Mouse (Mus musculus) cerebellum, adult 9-10 months (tissue): ENCODE results near the gene Fam83b.

ENCODE experiments used
- DNase-seq: peaks from one replicate; pipeline ENCODE4 v3.0.0; 2022

The Fam83b gene

DNA sequence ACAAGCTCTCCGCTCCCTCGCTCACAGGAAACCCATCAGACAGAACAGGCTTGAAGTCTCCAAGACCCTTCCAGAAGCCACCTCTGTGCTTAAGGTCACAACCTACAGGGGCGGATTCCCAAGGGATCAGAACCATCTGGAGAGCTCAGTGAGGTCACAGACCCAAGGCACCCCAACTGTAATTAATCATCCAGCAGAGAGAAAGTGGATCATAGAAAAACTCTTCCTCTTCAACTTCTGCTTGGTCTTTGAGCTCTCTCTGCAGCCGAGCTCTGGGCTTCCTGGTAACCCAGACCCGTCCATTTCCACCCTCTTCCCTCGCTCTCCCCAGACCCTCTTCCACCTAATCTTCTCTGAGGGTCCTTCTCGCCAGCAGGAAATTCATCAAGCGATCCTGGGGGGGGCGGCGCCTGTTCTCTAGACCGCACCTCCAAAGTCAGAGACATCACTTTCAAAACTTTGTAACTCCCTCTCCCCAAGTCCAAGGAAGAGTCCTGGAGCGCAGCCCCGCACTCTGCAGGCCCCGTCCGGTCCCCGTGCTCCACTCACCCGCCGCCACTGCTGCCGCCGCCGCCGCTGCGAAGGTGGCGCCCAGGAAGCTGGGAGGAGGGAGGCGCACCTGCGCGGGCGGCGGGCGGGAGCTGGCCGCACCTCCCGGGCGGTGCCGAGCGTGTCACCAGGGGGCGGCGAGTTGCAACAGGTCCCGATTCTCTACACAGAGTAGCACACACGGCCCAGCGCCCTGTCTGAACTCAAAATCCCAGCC, at the start of gene Fam83b:
Fam83b (minus strand) TSS at position 602 of the 766 bp plus-strand sequence.
- DNase-seq: no peak

DNA sequence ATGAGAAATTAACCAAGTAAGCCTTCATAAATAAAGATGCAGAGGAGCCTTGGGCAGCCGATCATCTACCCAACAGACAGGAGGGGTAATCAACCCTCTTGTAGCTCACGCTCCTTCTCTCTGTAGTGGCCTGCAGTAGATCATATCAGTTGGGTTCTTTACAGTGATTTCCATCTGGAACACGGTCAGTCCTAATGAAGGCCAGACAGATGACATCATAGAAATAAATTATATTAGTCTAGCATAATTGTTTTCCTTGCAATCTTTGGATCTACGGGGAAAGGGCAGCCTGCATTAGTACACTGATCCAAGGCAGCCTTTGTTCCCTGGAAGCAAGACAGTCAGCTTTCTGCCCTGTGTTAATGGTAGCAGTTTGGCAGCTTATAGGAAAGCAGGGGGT, 47.2 kb upstream of the Fam83b start:
- no peak for DNase-seq

DNA sequence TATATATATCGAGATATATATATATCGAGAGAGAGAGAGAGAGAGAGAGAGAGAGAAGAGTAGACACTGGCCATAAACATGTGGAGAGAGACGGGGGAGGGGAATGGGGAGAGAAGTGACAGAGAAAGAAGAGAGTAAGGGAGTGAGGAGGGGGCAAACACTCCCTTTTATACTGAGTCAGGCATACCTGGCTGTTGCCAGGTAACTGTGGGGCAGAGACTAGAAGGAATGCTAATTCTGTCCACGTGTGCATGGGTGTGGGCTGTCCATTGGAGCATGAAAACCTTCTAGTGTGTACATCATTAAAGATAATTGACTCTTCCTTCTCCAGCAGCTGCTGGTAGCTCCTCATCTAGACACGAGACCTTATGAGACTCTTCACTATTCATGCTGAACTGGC, 36.8 kb upstream of the Fam83b start:
- no peak for DNase-seq

DNA sequence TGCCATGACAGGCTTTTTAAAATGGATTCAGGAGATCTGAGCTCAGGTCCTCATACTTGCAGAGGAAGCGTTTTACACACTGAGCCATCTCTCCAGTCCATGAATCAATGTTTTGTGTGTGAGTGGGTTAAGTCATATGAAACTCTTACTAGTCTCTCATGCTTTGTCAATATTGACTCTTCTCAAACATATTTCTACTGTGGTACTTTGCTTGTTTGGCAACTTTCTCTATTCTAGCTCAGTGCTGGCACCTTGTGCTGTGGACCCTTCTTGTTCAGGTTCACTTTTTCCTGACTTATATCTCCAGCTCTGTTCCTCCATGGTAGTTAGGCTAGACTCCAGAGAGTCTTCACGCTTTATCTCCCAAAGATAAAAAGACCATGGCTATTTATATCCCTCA, 36.0 kb upstream of the Fam83b start:
- no peak for DNase-seq

GRCm38 (mm10) chr9:76597395-76597794, 30.5 kb upstream of the Fam83b start:
- DNase-seq: no peak

DNA sequence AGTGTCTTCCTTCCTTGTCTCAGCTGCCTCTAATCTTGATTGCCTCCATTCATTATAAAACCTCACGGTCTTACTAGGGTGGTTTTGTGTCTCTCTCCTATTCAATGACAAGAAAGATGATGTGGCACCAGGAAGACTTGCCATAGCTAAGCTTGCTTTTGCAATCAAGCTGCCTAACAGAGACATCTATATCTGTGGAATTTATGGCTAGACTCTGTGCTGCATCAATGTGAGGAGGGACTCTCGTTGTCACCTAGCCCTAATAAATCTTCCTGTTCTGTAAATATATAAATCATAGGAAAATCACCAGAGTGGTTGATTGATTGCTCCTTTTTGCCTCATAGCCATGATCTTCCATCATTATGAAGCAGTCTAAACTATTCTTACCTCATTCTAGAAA, 26.9 kb upstream of the Fam83b start:
- no peak for DNase-seq

DNA sequence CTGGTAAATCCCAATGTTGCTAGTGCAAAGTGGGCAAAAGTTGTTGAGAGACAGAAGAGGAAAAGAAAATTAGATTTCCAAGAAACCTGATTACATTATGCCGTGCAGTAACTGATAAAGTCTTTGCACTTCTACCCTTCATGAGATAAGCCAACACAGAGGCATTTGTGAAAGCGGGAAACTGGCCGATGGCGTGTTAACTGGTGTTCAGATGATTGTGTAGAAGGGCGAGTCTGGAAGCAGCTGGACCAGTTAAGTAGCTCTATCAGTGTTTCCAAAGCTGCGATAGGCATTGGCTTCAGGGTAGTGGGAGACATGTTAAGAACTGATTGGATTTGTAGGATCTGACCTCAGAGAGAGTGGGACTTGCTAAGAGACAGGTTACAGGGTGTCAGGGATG, 17.0 kb upstream of the Fam83b start:
- DNase-seq: no peak

GRCm38 (mm10) chr9:76581966-76582365, 15.1 kb upstream of the Fam83b start:
- DNase-seq: no peak

DNA sequence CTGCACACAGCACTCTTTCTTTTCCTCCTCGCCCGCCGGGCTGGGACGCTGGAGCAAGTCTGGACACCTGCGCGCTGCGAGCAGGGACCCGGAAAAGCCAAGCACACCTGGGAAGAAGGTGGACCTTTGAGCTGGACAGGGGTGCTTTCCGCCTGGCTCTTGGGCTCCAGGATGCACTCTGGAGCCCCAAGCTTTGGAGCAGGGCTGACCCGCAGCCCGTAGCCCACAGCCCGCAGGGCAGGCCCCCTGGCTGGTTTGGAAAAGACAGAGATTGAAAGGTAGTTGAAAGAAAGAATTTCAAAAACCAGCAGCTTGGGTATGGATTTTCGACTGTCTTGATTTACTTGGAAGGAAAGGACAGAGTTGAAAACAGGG, 352 bp upstream of the Fam83b start:
- no peak for DNase-seq

- DNase-seq: no peak
These were observed 1.3 kb downstream of the Fam83b start for GRCm38 (mm10) chr9:76565656-76566055.

DNA sequence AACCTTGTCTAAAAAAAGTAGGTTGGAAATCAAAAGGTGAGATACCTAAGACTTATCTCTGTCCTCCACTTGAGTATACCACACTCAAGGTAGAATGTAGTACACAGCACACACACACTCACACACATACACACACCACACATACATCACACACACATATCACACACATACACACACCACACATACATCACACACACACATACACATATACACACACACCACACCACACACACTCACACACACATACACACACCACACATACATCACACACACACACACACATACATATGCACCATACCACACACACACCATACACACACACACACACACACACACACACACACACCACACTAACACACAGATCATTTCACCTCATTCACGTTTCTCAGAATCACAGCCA, 2.8 kb downstream of the Fam83b start:
- DNase-seq: no peak

- DNase-seq: no peak
These were observed 4.1 kb downstream of the Fam83b start for GRCm38 (mm10) chr9:76562794-76563193.

- DNase-seq: no peak
These were observed 7.7 kb downstream of the Fam83b start for GRCm38 (mm10) chr9:76559240-76559639.

DNA sequence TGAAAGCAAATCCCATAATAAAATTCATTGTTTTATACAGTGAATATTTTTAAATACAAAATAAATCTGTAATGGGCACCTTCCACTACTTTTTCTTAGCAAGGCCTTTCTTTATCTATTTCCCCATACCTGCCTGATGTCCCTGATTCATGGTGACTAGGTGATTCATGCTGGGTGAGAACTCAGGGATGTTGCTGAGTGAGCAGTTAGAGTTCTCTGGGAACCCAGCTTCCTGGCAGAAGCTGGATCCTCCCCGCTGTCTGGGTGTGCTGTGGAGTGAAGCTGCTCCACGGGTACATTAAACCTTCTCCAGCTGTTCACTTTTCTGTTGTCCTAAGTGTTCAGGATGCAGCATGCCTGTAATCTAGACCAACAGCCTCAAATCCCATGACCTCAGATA, 13.2 kb downstream of the Fam83b start:
- DNase-seq: no peak

DNA sequence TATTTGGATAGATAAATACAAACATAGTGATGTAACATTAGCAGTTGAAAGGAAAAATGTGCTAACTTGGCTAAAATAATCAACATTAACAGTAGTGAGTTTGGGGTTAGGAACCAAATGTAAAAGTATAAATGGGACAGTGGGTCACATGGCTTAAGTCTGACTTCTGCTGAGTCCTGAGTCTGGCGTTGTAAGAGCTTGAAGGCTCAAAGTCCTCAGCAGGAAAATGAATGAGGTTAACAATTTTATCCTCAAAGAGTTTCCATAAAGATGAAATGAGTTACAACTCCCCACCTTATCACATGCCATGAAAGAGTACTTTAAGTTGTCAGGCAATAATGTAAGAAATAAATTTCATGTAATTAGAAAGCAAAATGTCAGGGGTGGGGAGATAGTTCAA, 13.8 kb downstream of the Fam83b start:
- DNase-seq: no peak

- peak; percentile 5 for DNase-seq
These were observed 20.2 kb downstream of the Fam83b start for GRCm38 (mm10) chr9:76546714-76547113.

- DNase-seq: no peak
These were observed 26.2 kb downstream of the Fam83b start for GRCm38 (mm10) chr9:76540684-76541083.

DNA sequence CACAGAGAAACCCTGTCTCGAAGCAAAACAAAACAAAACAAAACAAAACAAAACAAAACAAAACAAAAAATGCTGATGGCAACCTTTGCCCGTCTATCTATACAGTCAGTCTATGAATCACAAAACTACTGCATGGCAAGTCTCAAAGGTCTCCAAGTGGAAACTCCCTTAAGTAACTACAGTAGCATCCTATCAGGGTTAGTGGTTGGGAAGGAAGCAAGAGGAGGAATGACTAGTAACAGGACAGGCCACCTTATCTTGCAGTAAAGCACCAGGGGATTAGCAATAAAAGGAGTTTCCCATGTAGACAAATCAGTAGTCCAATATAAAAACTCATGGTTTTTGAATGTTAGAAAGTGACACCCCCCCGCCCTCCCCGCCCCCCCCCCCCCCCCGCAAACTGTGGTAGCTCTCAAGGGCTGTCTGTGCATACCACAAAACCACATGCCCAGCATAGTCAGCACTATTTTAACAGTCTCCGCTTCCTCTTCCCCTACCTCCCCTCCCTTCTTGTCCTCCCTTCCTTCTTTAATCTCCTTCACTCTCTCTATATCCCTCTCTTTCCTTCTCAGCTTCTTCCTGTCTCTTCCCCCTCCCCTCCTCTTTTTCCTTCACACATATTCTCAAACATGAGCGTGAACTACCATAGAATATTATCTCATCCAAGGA, 26.8 kb downstream of the Fam83b start:
- no peak for DNase-seq

- no peak for DNase-seq
These were observed 27.6 kb downstream of the Fam83b start for GRCm38 (mm10) chr9:76539271-76539670.

- DNase-seq: no peak
These were observed 30.9 kb downstream of the Fam83b start for GRCm38 (mm10) chr9:76536032-76536431.

DNA sequence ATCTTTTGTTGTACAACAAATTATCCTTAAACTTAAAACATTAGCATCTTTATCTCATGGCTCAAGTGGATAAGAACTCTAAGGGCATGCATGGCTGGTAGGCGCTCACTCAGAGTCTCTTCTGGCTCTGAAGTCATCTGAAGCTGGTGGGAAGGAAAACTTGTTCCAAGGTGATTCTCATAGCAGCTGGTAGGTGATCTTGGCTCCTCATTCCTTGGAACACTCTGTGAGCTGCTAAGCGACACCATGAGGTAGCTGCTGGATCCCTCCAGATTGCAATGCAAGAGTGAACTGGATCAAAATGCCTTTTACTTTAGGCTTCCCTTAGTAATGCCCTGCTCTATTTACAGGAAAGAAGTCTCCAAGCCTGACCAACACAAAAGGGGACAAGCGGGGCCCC, 34.5 kb downstream of the Fam83b start:
- no peak for DNase-seq

DNA sequence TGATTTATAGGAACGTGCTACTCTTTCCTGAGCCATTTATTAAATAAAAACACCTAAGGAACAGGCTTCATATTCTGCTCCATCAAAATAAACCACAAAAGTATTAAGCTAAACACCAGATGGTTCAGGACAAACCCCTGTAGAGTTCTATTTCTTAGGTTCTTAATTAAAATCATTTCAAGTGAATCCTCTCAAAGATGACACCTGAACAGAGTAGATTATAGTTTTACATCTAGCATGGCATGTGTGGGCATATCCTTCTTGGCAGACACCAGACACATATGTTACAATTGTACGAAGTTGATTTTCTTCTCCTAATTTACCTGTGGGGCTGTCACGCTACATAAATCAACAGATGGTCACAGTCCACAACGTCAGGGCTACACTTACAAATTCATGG, 35.5 kb downstream of the Fam83b start:
- no peak for DNase-seq

DNA sequence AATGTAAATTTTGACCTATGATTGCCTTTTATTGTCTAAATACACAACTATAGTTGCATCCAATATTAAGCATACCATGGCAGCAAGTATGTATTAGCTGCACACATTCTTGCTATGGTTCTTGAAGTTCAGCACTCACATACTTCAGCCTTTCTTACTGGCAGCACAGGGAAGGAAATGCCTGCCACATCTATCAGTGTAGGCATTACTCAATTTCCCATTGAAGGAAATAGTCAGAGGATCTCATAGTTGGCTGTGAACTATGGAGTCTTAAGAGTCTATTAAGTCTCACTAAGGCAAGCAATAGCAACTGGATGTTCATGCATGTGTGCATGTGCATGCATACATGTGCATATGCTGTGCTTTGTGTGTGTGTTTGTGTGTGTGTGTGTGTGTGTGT, 41.3 kb downstream of the Fam83b start:
- no peak for DNase-seq

DNA sequence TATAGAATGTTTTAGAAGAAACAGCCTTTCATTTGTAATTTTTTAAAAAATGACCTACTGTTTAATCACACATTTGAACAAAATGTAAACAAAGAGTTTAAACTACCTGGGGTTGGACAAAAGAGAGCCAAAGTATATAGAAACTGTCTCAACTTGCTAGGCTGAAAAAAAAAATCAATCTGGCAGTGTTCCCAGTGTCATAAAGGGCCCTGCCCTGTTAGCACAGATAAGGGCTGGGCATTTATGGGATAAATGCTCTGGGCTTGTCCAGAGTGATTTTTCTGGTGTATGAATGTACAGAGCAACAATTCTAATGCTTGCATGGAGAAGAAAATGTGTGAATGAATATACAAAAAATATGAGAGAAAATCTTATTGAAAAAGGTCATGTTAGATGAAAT, 43.8 kb downstream of the Fam83b start:
- DNase-seq: no peak

DNA sequence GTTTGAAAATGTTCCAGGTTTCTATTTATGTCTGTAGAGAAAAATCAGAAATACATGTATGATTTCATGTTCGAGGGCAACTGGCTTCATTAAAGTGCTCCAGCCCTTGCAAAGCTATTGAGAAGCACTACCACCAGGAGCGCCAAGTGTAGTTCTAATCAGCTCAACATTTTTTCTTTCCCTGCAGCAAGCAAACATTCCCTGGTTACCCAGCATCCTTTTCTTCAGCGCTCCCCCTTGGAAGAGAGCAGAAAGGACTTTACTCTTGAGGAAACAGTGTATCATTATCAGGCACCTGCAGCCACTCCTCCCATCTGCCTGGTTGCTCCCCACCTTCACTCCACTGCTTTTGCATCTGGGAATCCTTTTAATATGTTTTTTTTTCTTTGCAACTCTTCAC, 45.3 kb downstream of the Fam83b start:
- DNase-seq: no peak
